Mouse (Mus musculus) forebrain, postnatal 0 days (tissue): ENCODE measurements around the gene Spg7. TPM values are rescaled to one million over a fixed set of nuclear protein-coding genes. Genes with fewer than 3 reads are reported as not detected.
A peak's percentile ranks its signal among the peaks of the same experiment; 100 is the strongest.

Experiments used
- ATAC-seq: fragments of 200-750 bp; cut with Nextera tagmentation; 2 replicates; pipeline ENCODE4 v1.8.0; 2017; ENCODE audit warnings: mild to moderate bottlenecking, moderate library complexity
- DNase-seq: peaks from one replicate; pipeline ENCODE4 v3.0.0-alpha.2; 2015
- H3K27ac ChIP-seq: fragments of 300-500 bp; sonication (generic); 2 replicates; pipeline ENCODE4 v1.5.1; 2014; ENCODE audit warnings: low read depth, mild to moderate bottlenecking, antibody characterized with exemption, low read length, moderate library complexity, mixed read lengths
- H3K27me3 ChIP-seq: fragments of 300-500 bp; sonication (generic); 2 replicates; pipeline ENCODE4 v1.6.1; 2014; ENCODE audit warnings: mild to moderate bottlenecking, low read length, mixed read lengths; ENCODE audit not compliant: insufficient read depth
- H3K36me3 ChIP-seq: fragments of 300-500 bp; sonication (generic); 2 replicates; pipeline ENCODE4 v1.6.1; 2014; ENCODE audit warnings: mild to moderate bottlenecking, moderate library complexity; ENCODE audit not compliant: insufficient read depth
- H3K4me1 ChIP-seq: fragments of 300-500 bp; sonication (generic); 2 replicates; pipeline ENCODE4 v1.6.1; 2014; ENCODE audit warnings: antibody characterized with exemption; ENCODE audit not compliant: insufficient read depth
- H3K4me2 ChIP-seq: fragments of 300-500 bp; sonication (generic); 2 replicates; pipeline ENCODE4 v1.6.1; 2014; ENCODE audit warnings: low read depth, mild to moderate bottlenecking, moderate library complexity
- H3K4me3 ChIP-seq: fragments of 300-500 bp; sonication (generic); 2 replicates; pipeline ENCODE4 v1.5.1; 2014; ENCODE audit warnings: low read depth, low read length, mixed read lengths
- H3K9ac ChIP-seq: fragments of 300-500 bp; sonication (generic); 2 replicates; pipeline ENCODE4 v1.6.1; 2014; ENCODE audit warnings: mild to moderate bottlenecking
- H3K9me3 ChIP-seq: fragments of 300-500 bp; sonication (generic); 2 replicates; pipeline ENCODE4 v1.6.1; 2016; ENCODE audit warnings: low read length
- CTCF ChIP-seq: sonication (generic); IDR thresholded peaks from 2 replicates; pipeline ENCODE4 v1.5.1; 2016; ENCODE audit warnings: antibody characterized with exemption, control low read depth, low read depth
- WGBS: fragments of 180-500 bp; shearing (Covaris S2); extraction: QIAGEN DNeasy Blood & Tissue Kit; methylation state at CpG from one replicate; pipeline ENCODE4 v1.1.7; 2014; 5-methylcytosine and 5-hydroxymethylcytosine counted together
- polyA plus RNA-seq: library from polyadenylated mRNA; unstranded; fragments of >200 nt; fragmentation: Nextera tagmentation; extraction: Ambion mirVana; gene quantifications from 2 replicates; pipeline ENCODE4 v1.2.1, GENCODE M21; 2015
- total RNA-seq: library from RNA; depleted of rRNA; stranded (reverse); fragments of >200 nt; gene quantifications from 2 replicates; pipeline ENCODE4 v1.2.3, GENCODE M21; 2014

Spg7 gene
- total and polyA plus RNA-seq, 2 experiments from 2014 or later, result 52.9 to 56.2 TPM

DNA sequence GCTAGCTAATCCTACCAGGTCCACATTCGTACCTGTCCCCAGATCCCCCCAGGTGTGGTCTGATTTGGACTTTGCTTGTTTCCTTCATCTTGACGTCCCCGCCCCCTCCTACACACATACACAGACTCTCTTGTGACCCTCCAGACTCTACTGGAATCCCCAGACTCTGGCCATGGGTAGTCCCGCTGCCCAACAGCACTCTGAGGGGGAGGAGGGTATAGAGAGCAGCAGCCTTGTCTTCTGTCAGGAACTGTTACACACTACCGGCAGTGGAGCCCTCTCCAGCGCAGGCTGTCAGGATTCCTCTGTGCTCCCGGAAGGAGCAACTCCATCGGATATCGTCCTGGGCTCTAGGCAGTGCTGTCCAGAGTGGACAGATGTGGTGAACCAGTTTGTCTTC, 68.3 kb downstream of the Spg7 start:
- no peaks in the 10 kb centered on the region for H3K36me3 ChIP-seq
- peaks cover 8% of the 10 kb centered on the region; the same call in 1 of the 2 replicates for H3K27me3 ChIP-seq
- TF ChIP-seq CTCF, result no peak
- H3K4me1 ChIP-seq, result peaks cover 11% of the 10 kb centered on the region
- DNase-seq (no peak), ATAC-seq (no peak)
- no peak overlapping the region for H3K27ac ChIP-seq
- H3K9me3 ChIP-seq, result no peaks in the 10 kb centered on the region
- no peak overlapping the region for H3K9ac ChIP-seq
- WGBS, result 77% methylated on average over 9 of the region's 9 CpGs
- no peak overlapping the region for H3K4me3 ChIP-seq
- H3K4me2 ChIP-seq, result no peak overlapping the region

DNA sequence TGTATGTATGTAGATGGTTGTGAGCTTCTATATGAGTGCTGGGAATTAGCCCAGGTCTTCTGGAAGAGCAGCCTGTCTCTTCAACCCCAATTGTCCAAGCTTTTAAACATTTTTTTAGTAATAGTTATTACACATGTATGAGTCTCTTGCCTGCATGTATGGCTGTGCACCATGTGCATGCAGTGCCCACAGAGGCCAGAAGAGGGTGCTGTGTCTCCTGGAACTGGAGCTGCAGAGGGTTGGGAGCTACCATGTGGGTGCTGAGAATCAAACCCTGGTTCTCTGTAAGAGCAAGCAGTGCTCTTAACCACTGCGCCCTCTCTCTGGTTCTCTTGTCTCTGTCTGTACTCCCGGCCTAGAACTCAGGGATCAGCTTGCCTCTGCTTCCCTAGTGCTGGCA, 70.2 kb downstream of the Spg7 start:
- Histone ChIP-seq H3K9ac (no peak overlapping the region), H3K27me3 (no peaks in the 10 kb centered on the region), H3K4me1 (peaks cover 20% of the 10 kb centered on the region), H3K4me3 (no peak overlapping the region), H3K4me2 (no peak overlapping the region), H3K9me3 (no peaks in the 10 kb centered on the region), H3K27ac (no peak overlapping the region), H3K36me3 (no peaks in the 10 kb centered on the region)
- ATAC-seq (no peak), DNase-seq (no peak)
- WGBS, result 97% methylated on average over 2 of the region's 2 CpGs
- peak; percentile 29 for TF ChIP-seq CTCF

GRCm38 (mm10) chr8:123134149-123134713, 71.5 kb downstream of the Spg7 start:
- H3K9ac ChIP-seq, result no peak overlapping the region
- no peaks in the 10 kb centered on the region for H3K36me3 ChIP-seq
- H3K9me3 ChIP-seq, result no peaks in the 10 kb centered on the region
- no peak overlapping the region for H3K4me3 ChIP-seq
- peaks cover 20% of the 10 kb centered on the region for H3K4me1 ChIP-seq
- H3K27me3 ChIP-seq, result no peaks in the 10 kb centered on the region
- H3K27ac ChIP-seq, result no peak overlapping the region; the same call in 1 of the 2 replicates
- ATAC-seq (no peak), DNase-seq (no peak)
- WGBS, result 78% methylated on average over 11 of the region's 11 CpGs
- no peak for TF ChIP-seq CTCF
- no peak overlapping the region for H3K4me2 ChIP-seq

- Histone ChIP-seq H3K9ac (0 out of 2 replicates have a peak overlapping the region, but pooled peaks have one; percentile 15), H3K4me1 (peaks cover 20% of the 10 kb centered on the region), H3K9me3 (no peaks in the 10 kb centered on the region), H3K4me3 (no peak overlapping the region), H3K4me2 (peak overlapping the region; percentile 22; the same call in 1 of the 2 replicates), H3K27me3 (no peaks in the 10 kb centered on the region), H3K27ac (peak overlapping the region; percentile 85), H3K36me3 (no peaks in the 10 kb centered on the region)
- DNase-seq (peak; percentile 77), ATAC-seq (peak; percentile 78)
- no peak for TF ChIP-seq CTCF
- 5% methylated on average over 7 of the region's 7 CpGs for WGBS
Observed at GRCm38 (mm10) chr8:123135406-123135805, 72.7 kb downstream of the Spg7 start.

GRCm38 (mm10) chr8:123135806-123136205, 73.1 kb downstream of the Spg7 start:
- Histone ChIP-seq H3K9me3 (no peaks in the 10 kb centered on the region), H3K27me3 (no peaks in the 10 kb centered on the region), H3K27ac (peak overlapping the region; percentile 85), H3K4me3 (no peak overlapping the region), H3K4me1 (peaks cover 20% of the 10 kb centered on the region), H3K4me2 (peak overlapping the region; percentile 22; the same call in 1 of the 2 replicates), H3K9ac (0 out of 2 replicates have a peak overlapping the region, but pooled peaks have one; percentile 15), H3K36me3 (no peaks in the 10 kb centered on the region)
- 31% methylated on average over 9 of the region's 9 CpGs for WGBS
- ATAC-seq (peak; percentile 47; the same call in 1 of the 2 replicates), DNase-seq (no peak)
- no peak for TF ChIP-seq CTCF

- Histone ChIP-seq H3K4me1 (peaks cover 20% of the 10 kb centered on the region), H3K4me3 (no peak overlapping the region), H3K27ac (no peak overlapping the region), H3K4me2 (no peak overlapping the region), H3K27me3 (no peaks in the 10 kb centered on the region), H3K9me3 (no peaks in the 10 kb centered on the region), H3K36me3 (no peaks in the 10 kb centered on the region), H3K9ac (no peak overlapping the region)
- no peak for ATAC-seq
- DNase-seq, result no peak
- no peak for TF ChIP-seq CTCF
- WGBS, result 85% methylated on average over 9 of the region's 9 CpGs
Observed at GRCm38 (mm10) chr8:123136287-123136686, 73.5 kb downstream of the Spg7 start.

DNA sequence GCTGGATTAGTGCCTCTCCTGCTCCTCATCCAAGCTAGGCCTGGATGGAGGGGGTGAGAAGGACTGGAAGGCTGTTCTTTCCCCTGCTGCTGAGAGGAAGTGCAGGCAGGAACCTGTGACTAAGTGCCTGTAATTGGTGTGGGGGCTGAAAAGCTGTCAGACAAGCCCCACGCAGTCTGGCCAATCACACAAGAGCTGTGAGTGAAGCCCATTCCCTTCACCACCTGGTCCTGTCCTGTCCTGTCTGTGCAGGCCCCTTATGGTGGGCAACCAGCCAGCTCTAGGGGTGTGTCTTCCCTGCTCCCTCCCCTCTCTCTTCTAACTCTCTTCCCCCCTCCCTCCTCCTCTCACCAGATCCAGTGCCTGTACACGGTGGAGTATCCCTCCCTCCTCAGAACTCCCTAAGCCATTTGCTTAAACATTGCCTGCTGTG, 74.9 kb downstream of the Spg7 start:
- H3K4me2 ChIP-seq, result no peak overlapping the region
- no peak for TF ChIP-seq CTCF
- H3K9me3 ChIP-seq, result no peaks in the 10 kb centered on the region
- 0 out of 2 replicates have a peak overlapping the region, but pooled peaks have one; percentile 11 for H3K27ac ChIP-seq
- no peaks in the 10 kb centered on the region for H3K27me3 ChIP-seq
- no peak overlapping the region for H3K9ac ChIP-seq
- no peaks in the 10 kb centered on the region for H3K36me3 ChIP-seq
- H3K4me3 ChIP-seq, result no peak overlapping the region
- ATAC-seq (peak; percentile 73), DNase-seq (peak; percentile 66)
- peaks cover 20% of the 10 kb centered on the region for H3K4me1 ChIP-seq
- 5% methylated on average over 2 of the region's 2 CpGs for WGBS
